Mouse (Mus musculus) liver, embryonic 12.5 days (tissue): Measurements from ENCODE around the gene Agbl5. TPM values are rescaled to one million over a fixed set of nuclear protein-coding genes. Genes with fewer than 3 reads are reported as not detected.

Source experiments
- ATAC-seq: fragments of 200-750 bp; cut with Nextera tagmentation; 2 replicates; pipeline ENCODE4 v1.8.0; 2017; ENCODE audit warnings: moderate number of reproducible peaks, mild to moderate bottlenecking, moderate library complexity
- H3K27ac ChIP-seq: fragments of 300-500 bp; sonication (generic); 2 replicates; pipeline ENCODE4 v1.5.1; 2016; ENCODE audit warnings: mild to moderate bottlenecking
- H3K27me3 ChIP-seq: fragments of 300-500 bp; sonication (generic); replicated peaks from 2 replicates; pipeline ENCODE4 v1.6.1; 2016; ENCODE audit warnings: mild to moderate bottlenecking, moderate library complexity
- H3K36me3 ChIP-seq: fragments of 300-500 bp; sonication (generic); 2 replicates; pipeline ENCODE4 v1.6.1; 2016; ENCODE audit warnings: mild to moderate bottlenecking, moderate library complexity
- H3K4me1 ChIP-seq: fragments of 300-500 bp; sonication (generic); 2 replicates; pipeline ENCODE4 v1.6.1; 2016
- H3K4me2 ChIP-seq: fragments of 300-500 bp; sonication (generic); 2 replicates; pipeline ENCODE4 v1.6.1; 2016; ENCODE audit warnings: mild to moderate bottlenecking, moderate library complexity
- H3K4me3 ChIP-seq: fragments of 300-500 bp; sonication (generic); 2 replicates; pipeline ENCODE4 v1.5.1; 2016; ENCODE audit warnings: mild to moderate bottlenecking, moderate library complexity
- H3K9ac ChIP-seq: fragments of 300-500 bp; sonication (generic); 2 replicates; pipeline ENCODE4 v1.6.1; 2016; ENCODE audit warnings: mild to moderate bottlenecking, moderate library complexity
- H3K9me3 ChIP-seq: fragments of 300-500 bp; sonication (generic); replicated peaks from 2 replicates; pipeline ENCODE4 v1.6.1; 2016; ENCODE audit warnings: mild to moderate bottlenecking, moderate library complexity
- WGBS: fragments of 180-500 bp; shearing (Covaris S2); methylation state at CpG from one replicate; pipeline ENCODE4 v1.1.7; 2016; ENCODE audit not compliant: insufficient replicate concordance; 5-methylcytosine and 5-hydroxymethylcytosine counted together
- polyA plus RNA-seq: library from polyadenylated mRNA; unstranded; fragments of >200 nt; fragmentation: Nextera tagmentation; extraction: Ambion mirVana; gene quantifications from 2 replicates; pipeline ENCODE4 v1.2.1, GENCODE M21; 2016

The Agbl5 gene
- polyA plus RNA-seq, 1 experiment from 2014 or later, result 7.2 TPM

- 65% methylated on average over 6 of the region's 6 CpGs for WGBS
- H3K27ac ChIP-seq, result no peak overlapping the region
- H3K27me3 ChIP-seq, result no peaks in the 10 kb centered on the region
- H3K9ac ChIP-seq, result peak overlapping the region; percentile 70
- peaks cover 53% of the 10 kb centered on the region for H3K4me1 ChIP-seq
- no peaks in the 10 kb centered on the region for H3K9me3 ChIP-seq
- H3K4me2 ChIP-seq, result peak overlapping the region; percentile 86
- no peak for ATAC-seq
- H3K4me3 ChIP-seq, result peak overlapping the region; percentile 70; the same call in 1 of the 2 replicates
- peaks cover 32% of the 10 kb centered on the region for H3K36me3 ChIP-seq
Measured at GRCm38 (mm10) chr5:30923119-30923518, 34.6 kb downstream of the Agbl5 start.

- no peak for ATAC-seq
- no peaks in the 10 kb centered on the region for H3K9me3 ChIP-seq
- no peaks in the 10 kb centered on the region for H3K27me3 ChIP-seq
- H3K9ac ChIP-seq, result no peak overlapping the region
- H3K36me3 ChIP-seq, result peaks cover 17% of the 10 kb centered on the region
- H3K4me2 ChIP-seq, result no peak overlapping the region
- H3K4me3 ChIP-seq, result no peak overlapping the region
- no peak overlapping the region for H3K27ac ChIP-seq
- peaks cover 42% of the 10 kb centered on the region for H3K4me1 ChIP-seq
- WGBS, result 79% methylated on average over 8 of the region's 8 CpGs
Measured at GRCm38 (mm10) chr5:30924614-30925013, 36.1 kb downstream of the Agbl5 start.

GRCm38 (mm10) chr5:30925217-30925616 is 36.7 kb downstream of the Agbl5 start:
- no peaks in the 10 kb centered on the region for H3K9me3 ChIP-seq
- no peak overlapping the region for H3K9ac ChIP-seq
- H3K4me3 ChIP-seq, result no peak overlapping the region
- ATAC-seq, result no peak
- peaks cover 36% of the 10 kb centered on the region for H3K4me1 ChIP-seq
- H3K4me2 ChIP-seq, result no peak overlapping the region
- peaks cover 11% of the 10 kb centered on the region for H3K36me3 ChIP-seq
- no peak overlapping the region for H3K27ac ChIP-seq
- WGBS, result 86% methylated on average over 5 of the region's 5 CpGs
- H3K27me3 ChIP-seq, result no peaks in the 10 kb centered on the region

- Histone ChIP-seq H3K36me3 (peaks cover 5% of the 10 kb centered on the region), H3K4me3 (no peak overlapping the region), H3K4me2 (no peak overlapping the region), H3K27me3 (no peaks in the 10 kb centered on the region), H3K9ac (no peak overlapping the region), H3K9me3 (no peaks in the 10 kb centered on the region), H3K4me1 (peaks cover 28% of the 10 kb centered on the region), H3K27ac (no peak overlapping the region)
- 70% methylated on average over 2 of the region's 2 CpGs for WGBS
- no peak for ATAC-seq
Measured at GRCm38 (mm10) chr5:30926073-30926472, 37.6 kb downstream of the Agbl5 start.

- no peaks in the 10 kb centered on the region for H3K27me3 ChIP-seq
- H3K4me1 ChIP-seq, result peaks cover 13% of the 10 kb centered on the region
- H3K27ac ChIP-seq, result no peak overlapping the region
- peaks cover 9% of the 10 kb centered on the region for H3K36me3 ChIP-seq
- no peak overlapping the region for H3K9ac ChIP-seq
- 46% methylated on average over 7 of the region's 7 CpGs for WGBS
- H3K4me3 ChIP-seq, result no peak overlapping the region
- no peak for ATAC-seq
- H3K4me2 ChIP-seq, result 0 out of 2 replicates have a peak overlapping the region, but pooled peaks have one; percentile 4
- H3K9me3 ChIP-seq, result no peaks in the 10 kb centered on the region
Measured at GRCm38 (mm10) chr5:30927945-30928529, 39.5 kb downstream of the Agbl5 start.

GRCm38 (mm10) chr5:30930121-30930520 is 41.6 kb downstream of the Agbl5 start:
- Histone ChIP-seq H3K27me3 (no peaks in the 10 kb centered on the region), H3K9me3 (no peaks in the 10 kb centered on the region), H3K4me2 (no peak overlapping the region), H3K36me3 (peaks cover 9% of the 10 kb centered on the region), H3K4me3 (no peak overlapping the region), H3K9ac (no peak overlapping the region), H3K4me1 (no peaks in the 10 kb centered on the region), H3K27ac (no peak overlapping the region)
- WGBS, result 56% methylated on average over 4 of the region's 4 CpGs
- no peak for ATAC-seq

GRCm38 (mm10) chr5:30930846-30931245 is 42.4 kb downstream of the Agbl5 start:
- H3K4me1 ChIP-seq, result no peaks in the 10 kb centered on the region
- H3K36me3 ChIP-seq, result peaks cover 6% of the 10 kb centered on the region
- no peak overlapping the region for H3K4me2 ChIP-seq
- H3K9me3 ChIP-seq, result no peaks in the 10 kb centered on the region
- H3K9ac ChIP-seq, result no peak overlapping the region
- WGBS, result 85% methylated on average over 6 of the region's 6 CpGs
- H3K4me3 ChIP-seq, result no peak overlapping the region
- ATAC-seq, result no peak
- no peaks in the 10 kb centered on the region for H3K27me3 ChIP-seq
- no peak overlapping the region for H3K27ac ChIP-seq

GRCm38 (mm10) chr5:30931378-30931777 is 42.9 kb downstream of the Agbl5 start:
- 78% methylated on average over 4 of the region's 4 CpGs for WGBS
- Histone ChIP-seq H3K36me3 (peaks cover 6% of the 10 kb centered on the region), H3K9me3 (no peaks in the 10 kb centered on the region), H3K27me3 (no peaks in the 10 kb centered on the region), H3K4me1 (no peaks in the 10 kb centered on the region), H3K27ac (no peak overlapping the region), H3K4me3 (no peak overlapping the region), H3K4me2 (no peak overlapping the region), H3K9ac (no peak overlapping the region)
- ATAC-seq, result no peak

GRCm38 (mm10) chr5:30933705-30934104 is 45.2 kb downstream of the Agbl5 start:
- 51% methylated on average over 5 of the region's 5 CpGs for WGBS
- H3K27ac ChIP-seq, result no peak overlapping the region
- H3K27me3 ChIP-seq, result no peaks in the 10 kb centered on the region
- no peak overlapping the region for H3K4me2 ChIP-seq
- H3K36me3 ChIP-seq, result peaks cover 6% of the 10 kb centered on the region
- H3K9me3 ChIP-seq, result no peaks in the 10 kb centered on the region
- H3K9ac ChIP-seq, result no peak overlapping the region
- no peaks in the 10 kb centered on the region for H3K4me1 ChIP-seq
- ATAC-seq, result no peak
- no peak overlapping the region for H3K4me3 ChIP-seq

- 81% methylated on average over 5 of the region's 5 CpGs for WGBS
- H3K27me3 ChIP-seq, result no peaks in the 10 kb centered on the region
- H3K9ac ChIP-seq, result no peak overlapping the region
- H3K27ac ChIP-seq, result no peak overlapping the region
- H3K4me2 ChIP-seq, result no peak overlapping the region
- peaks cover 6% of the 10 kb centered on the region for H3K36me3 ChIP-seq
- no peak overlapping the region for H3K4me3 ChIP-seq
- no peaks in the 10 kb centered on the region for H3K9me3 ChIP-seq
- no peaks in the 10 kb centered on the region for H3K4me1 ChIP-seq
- no peak for ATAC-seq
Measured at GRCm38 (mm10) chr5:30934725-30935461, 46.4 kb downstream of the Agbl5 start.

GRCm38 (mm10) chr5:30943004-30943403 is 54.5 kb downstream of the Agbl5 start:
- Histone ChIP-seq H3K9me3 (no peaks in the 10 kb centered on the region), H3K4me2 (no peak overlapping the region), H3K4me1 (peaks cover 6% of the 10 kb centered on the region), H3K36me3 (no peaks in the 10 kb centered on the region), H3K4me3 (no peak overlapping the region), H3K27me3 (peaks cover 22% of the 10 kb centered on the region), H3K9ac (no peak overlapping the region), H3K27ac (no peak overlapping the region)
- 81% methylated on average over 2 of the region's 2 CpGs for WGBS
- no peak for ATAC-seq

- Histone ChIP-seq H3K4me2 (peak overlapping the region; percentile 72; the same call in 1 of the 2 replicates), H3K4me1 (peaks cover 12% of the 10 kb centered on the region), H3K4me3 (no peak overlapping the region), H3K9me3 (no peaks in the 10 kb centered on the region), H3K27ac (no peak overlapping the region), H3K27me3 (peaks cover 22% of the 10 kb centered on the region), H3K36me3 (no peaks in the 10 kb centered on the region), H3K9ac (no peak overlapping the region)
- ATAC-seq, result no peak
- 70% methylated on average over 6 of the region's 6 CpGs for WGBS
Measured at GRCm38 (mm10) chr5:30944344-30944743, 55.9 kb downstream of the Agbl5 start.
